Mouse (Mus musculus): ENCODE results near the gene Sh3gl3.

- no peak for TF ChIP-seq GATA1 (IDR thresholded peaks at IDR 0.05; ENCODE audit: borderline replicate concordance, low read length)
- no peak for TF ChIP-seq FLI1 (IDR thresholded peaks at IDR 0.05; ENCODE audit: low read length)
These were observed 61.3 kb downstream of the Sh3gl3 start for GRCm38 (mm10) chr7:82234898-82235290.

Data from megakaryocyte, embryonic 14.5 days (primary cell).